Mouse (Mus musculus): ENCODE measurements around the gene Xcl1. TPM values are rescaled to one million over a fixed set of nuclear protein-coding genes. Genes with fewer than 3 reads are reported as not detected.

The Xcl1 gene
- polyA plus RNA-seq, 1 experiment from 2014 or later, result not detected

Other genes with a start within 250 kb of the Xcl1 start
- gene Dpt, start 138.9 kb downstream of the Xcl1 start, polyA plus RNA-seq (2014; fragmentation: Nextera tagmentation; extraction: Ambion mirVana), result 44.2 and 61.4 TPM in 2 replicates
- gene Tbx19, start 225.2 kb upstream of the Xcl1 start, polyA plus RNA-seq (2014; fragmentation: Nextera tagmentation; extraction: Ambion mirVana), result 0.36 and 0.88 TPM in 2 replicates